Mouse (Mus musculus) MEL (cell line): Measurements from ENCODE around the gene Pip4k2b.

Experiments
- CTCF ChIP-seq, 3 experiments: IDR thresholded peaks in 2 of 3; conservative IDR thresholded peaks in 1 of 3; 2 replicates each; pipeline ENCODE4 v1.5.1; 2011 to 2012; ENCODE audit warnings: low read length in 3 of 3, low read depth in 2 of 3, mild to moderate bottlenecking in 2 of 3, improper control_type of control experiment in 1 of 3, inconsistent platforms in 1 of 3, mixed read lengths in 1 of 3, moderate library complexity in 1 of 3; ENCODE audit not compliant: control insufficient read depth in 1 of 3, insufficient read depth in 1 of 3, poor library complexity in 1 of 3, severe bottlenecking in 1 of 3
- EP300 ChIP-seq, 2 experiments: IDR thresholded peaks; 2 replicates each; pipeline ENCODE4 v1.6.1; 2011; ENCODE audit warnings: improper control_type of control experiment in 2 of 2, low read length in 2 of 2, low read depth in 1 of 2, mild to moderate bottlenecking in 1 of 2
- GATA1 ChIP-seq: IDR thresholded peaks from 2 replicates; pipeline ENCODE4 v1.6.1; 2011; ENCODE audit warnings: low read depth, low read length, improper control_type of control experiment
- HCFC1 ChIP-seq: IDR thresholded peaks from 2 replicates; pipeline ENCODE4 v1.6.1; 2012; ENCODE audit warnings: low read depth, mild to moderate bottlenecking, inconsistent platforms, low read length, improper control_type of control experiment, moderate library complexity
- MEF2A ChIP-seq: IDR thresholded peaks from 2 replicates; pipeline ENCODE4 v1.6.1; 2014; ENCODE audit warnings: low read depth, mild to moderate bottlenecking, inconsistent platforms, low read length, improper control_type of control experiment; ENCODE audit not compliant: poor library complexity, insufficient replicate concordance, severe bottlenecking; ENCODE audit errors: extremely low read depth
- MXI1 ChIP-seq: IDR thresholded peaks from 2 replicates; pipeline ENCODE4 v1.6.1; 2011; ENCODE audit warnings: mild to moderate bottlenecking, low read depth, low read length, improper control_type of control experiment
- NRF1 ChIP-seq: IDR thresholded peaks from 2 replicates; pipeline ENCODE4 v1.6.1; 2014; ENCODE audit warnings: low read depth, mild to moderate bottlenecking, inconsistent platforms, low read length, improper control_type of control experiment, moderate library complexity; ENCODE audit not compliant: poor library complexity, insufficient read depth, severe bottlenecking
- POLR2A ChIP-seq, 2 experiments: IDR thresholded peaks; 2 replicates each; pipeline ENCODE4 v1.6.1; 2011 to 2012; ENCODE audit warnings: low read length in 2 of 2, mild to moderate bottlenecking in 2 of 2, control low read depth in 1 of 2, improper control_type of control experiment in 1 of 2, low read depth in 1 of 2, moderate library complexity in 1 of 2; ENCODE audit not compliant: control insufficient read depth in 1 of 2, insufficient read depth in 1 of 2, poor library complexity in 1 of 2
- POLR2AphosphoS5 ChIP-seq: IDR thresholded peaks from 2 replicates; pipeline ENCODE4 v1.6.1; 2012; ENCODE audit warnings: low read depth, borderline replicate concordance, mild to moderate bottlenecking, inconsistent platforms, low read length, moderate library complexity, mixed read lengths
- RAD21 ChIP-seq: IDR thresholded peaks from 2 replicates; pipeline ENCODE4 v1.6.1; 2011; ENCODE audit warnings: mild to moderate bottlenecking, low read depth, low read length, improper control_type of control experiment
- SIN3A ChIP-seq: IDR thresholded peaks from 2 replicates; pipeline ENCODE4 v1.6.1; 2012; ENCODE audit warnings: low read length, improper control_type of control experiment, inconsistent platforms
- TBP ChIP-seq: IDR thresholded peaks from 2 replicates; pipeline ENCODE4 v1.8.0; 2011; ENCODE audit warnings: low read depth, low read length, improper control_type of control experiment

DNA sequence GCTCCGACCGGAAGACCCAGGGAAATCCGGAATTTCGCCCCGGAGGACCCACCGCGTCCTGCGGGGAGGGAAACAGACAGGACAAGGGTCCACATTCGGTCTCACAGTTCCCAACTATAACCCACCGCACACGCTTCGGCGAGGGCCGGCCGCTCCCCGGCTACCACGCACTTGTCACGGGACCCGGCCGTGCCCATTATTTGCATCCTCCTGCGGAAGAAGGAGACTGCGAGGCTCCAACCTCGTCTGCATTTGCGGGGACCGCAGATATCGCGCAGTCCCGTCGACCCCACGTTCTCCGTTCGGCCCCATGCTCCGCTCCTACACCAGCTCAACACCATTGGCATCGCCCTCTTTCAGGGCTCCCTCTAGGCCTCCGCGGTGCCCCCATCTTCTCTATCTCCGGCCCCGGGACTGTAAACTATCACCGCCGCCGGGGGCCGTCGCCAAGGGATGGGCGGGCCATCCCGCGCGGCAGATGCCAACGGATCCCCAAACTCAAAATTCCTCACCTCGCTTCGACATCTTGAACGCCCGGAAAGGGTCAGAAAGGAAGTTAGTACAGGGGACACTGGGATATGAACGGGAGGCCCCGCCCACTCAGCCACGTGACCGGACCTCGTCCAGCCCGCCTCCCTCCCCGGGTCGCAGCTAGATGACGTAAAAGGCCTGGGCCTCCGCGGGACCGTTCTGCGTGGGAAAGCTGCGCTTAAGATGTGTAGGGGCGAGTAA is 37.5 kb upstream of the Pip4k2b start, which contains the start of gene Rpl23:
- TF ChIP-seq CTCF (IDR thresholded peaks at IDR 0.05 in 2 of 3, conservative IDR thresholded peaks at IDR 0.05 in 1 of 3; ENCODE audit: control insufficient read depth in 1 of 3, insufficient read depth in 1 of 3, low read depth in 2 of 3, low read length in 3 of 3, poor library complexity in 1 of 3, severe bottlenecking in 1 of 3) = 0 out of 6 replicates have a peak, but pooled peaks of 1 of the 3 experiments have one; percentile 8
- TF ChIP-seq POLR2A (IDR thresholded peaks at IDR 0.05; ENCODE audit: control insufficient read depth in 1 of 2, insufficient read depth in 1 of 2, low read depth in 1 of 2, low read length in 2 of 2, poor library complexity in 1 of 2) = peak; percentile 86 to 99
- peak; percentile 97 for TF ChIP-seq SIN3A
- TF ChIP-seq MEF2A = no peak
- TF ChIP-seq NRF1 = peak; percentile 84
- peak; percentile 90; the same call in 1 of the 2 replicates for TF ChIP-seq POLR2AphosphoS5
- TF ChIP-seq EP300 (IDR thresholded peaks at IDR 0.05; ENCODE audit: low read depth in 1 of 2, low read length in 2 of 2) = 0 out of 4 replicates have a peak, but pooled peaks of 1 of the 2 experiments have one; percentile 34
- TF ChIP-seq GATA1 = no peak
- TF ChIP-seq MXI1 = peak; percentile 95
- peak; percentile 98 for TF ChIP-seq TBP
- TF ChIP-seq RAD21 = no peak
- TF ChIP-seq HCFC1 = peak; percentile 97
